Mouse (Mus musculus) forebrain, embryonic 11.5 days (tissue): ENCODE measurements around the gene Pcca. TPM values are rescaled to one million over a fixed set of nuclear protein-coding genes. Genes with fewer than 3 reads are reported as not detected.
A peak's percentile ranks its signal among the peaks of the same experiment; 100 is the strongest.

Source experiments
- ATAC-seq: fragments of 200-750 bp; cut with Nextera tagmentation; replicated peaks from 2 replicates; pipeline ENCODE4 v1.8.0; 2017; ENCODE audit warnings: moderate TSS enrichment; ENCODE audit not compliant: low FRiP score
- DNase-seq: peaks from one replicate; pipeline ENCODE4 v3.0.0-alpha.2; 2017; ENCODE audit warnings: low spot score
- H3K27ac ChIP-seq: fragments of 300-500 bp; sonication (generic); 2 replicates; pipeline ENCODE4 v1.5.1; 2014; ENCODE audit warnings: low read depth, low read length
- H3K27me3 ChIP-seq: fragments of 300-500 bp; sonication (generic); 2 replicates; pipeline ENCODE4 v1.6.1; 2014; ENCODE audit warnings: mild to moderate bottlenecking, low read length, mixed read lengths; ENCODE audit not compliant: control insufficient read depth, insufficient read depth
- H3K36me3 ChIP-seq: fragments of 300-500 bp; sonication (generic); 2 replicates; pipeline ENCODE4 v1.6.1; 2014; ENCODE audit warnings: mild to moderate bottlenecking, low read length, moderate library complexity, mixed read lengths; ENCODE audit not compliant: control insufficient read depth, insufficient read depth
- H3K4me1 ChIP-seq: fragments of 300-500 bp; sonication (generic); replicated peaks from 2 replicates; pipeline ENCODE4 v1.6.1; 2014; ENCODE audit warnings: low read length, mixed read lengths; ENCODE audit not compliant: control insufficient read depth, insufficient read depth
- H3K4me2 ChIP-seq: fragments of 300-500 bp; sonication (generic); 2 replicates; pipeline ENCODE4 v1.6.1; 2014; ENCODE audit warnings: low read depth, mild to moderate bottlenecking, low read length, moderate library complexity, mixed read lengths; ENCODE audit not compliant: severe bottlenecking
- H3K4me3 ChIP-seq: fragments of 300-500 bp; sonication (generic); 2 replicates; pipeline ENCODE4 v1.5.1; 2014; ENCODE audit warnings: low read depth, low read length
- H3K9ac ChIP-seq: fragments of 300-500 bp; sonication (generic); 2 replicates; pipeline ENCODE4 v1.6.1; 2014; ENCODE audit warnings: low read length
- H3K9me3 ChIP-seq: fragments of 300-500 bp; sonication (generic); 2 replicates; pipeline ENCODE4 v1.6.1; 2016; ENCODE audit warnings: low read length, mixed read lengths; ENCODE audit not compliant: control insufficient read depth
- WGBS: fragments of 180-500 bp; shearing (Covaris S2); extraction: QIAGEN DNeasy Blood & Tissue Kit; methylation state at CpG from one replicate; pipeline ENCODE4 v1.1.7; 2014; 5-methylcytosine and 5-hydroxymethylcytosine counted together
- polyA plus RNA-seq: library from polyadenylated mRNA; unstranded; fragments of >200 nt; fragmentation: Nextera tagmentation; extraction: Ambion mirVana; gene quantifications from 2 replicates; pipeline ENCODE4 v1.2.1, GENCODE M21; 2014

The Pcca gene
- polyA plus RNA-seq = 34.9 and 39.6 TPM in 2 replicates

GRCm38 (mm10) chr14:122534017-122534924 is at the start of gene Pcca:
TSS of gene Pcca (plus strand) at chr14:122534324.
- Histone ChIP-seq H3K4me1 (peaks cover 4% of the 10 kb centered on the region; the same call in 1 of the 2 replicates), H3K9me3 (no peaks in the 10 kb centered on the region), H3K36me3 (no peaks in the 10 kb centered on the region), H3K9ac (peak within 1 kb of the TSS; percentile 64), H3K27ac (0 out of 2 replicates have a peak within 1 kb of the TSS, but pooled peaks have one; percentile 15), H3K27me3 (no peaks in the 10 kb centered on the region), H3K4me3 (peak within 1 kb of the TSS; percentile 66), H3K4me2 (peak within 1 kb of the TSS; percentile 59)
- WGBS = 2% methylated on average over 54 of the region's 54 CpGs
- ATAC-seq (peak; percentile 100), DNase-seq (peak; percentile 98)

GRCm38 (mm10) chr14:122484458-122484843 is 49.7 kb upstream of the Pcca start:
- Histone ChIP-seq H3K4me1 (peaks cover 22% of the 10 kb centered on the region), H3K27ac (peak overlapping the region; percentile 39; the same call in 1 of the 2 replicates), H3K9ac (peak overlapping the region; percentile 52), H3K27me3 (peaks cover 39% of the 10 kb centered on the region), H3K4me2 (peak overlapping the region; percentile 42), H3K36me3 (no peaks in the 10 kb centered on the region), H3K9me3 (no peaks in the 10 kb centered on the region), H3K4me3 (0 out of 2 replicates have a peak overlapping the region, but pooled peaks have one; percentile 11)
- ATAC-seq (no peak), DNase-seq (no peak)
- WGBS = 4% methylated on average over 4 of the region's 4 CpGs

- Histone ChIP-seq H3K9ac (peak overlapping the region; percentile 52), H3K4me2 (peak overlapping the region; percentile 42), H3K27ac (peak overlapping the region; percentile 39; the same call in 1 of the 2 replicates), H3K9me3 (no peaks in the 10 kb centered on the region), H3K4me1 (peaks cover 22% of the 10 kb centered on the region), H3K27me3 (peaks cover 39% of the 10 kb centered on the region), H3K36me3 (no peaks in the 10 kb centered on the region), H3K4me3 (peak overlapping the region; percentile 11; the same call in 1 of the 2 replicates)
- under 1% methylated on average over 23 of the region's 24 CpGs for WGBS
- peak; percentile 49 for ATAC-seq
- peak; percentile 72 for DNase-seq
These were observed 49.1 kb upstream of the Pcca start for GRCm38 (mm10) chr14:122484844-122485551.

- 0 out of 2 replicates have a peak overlapping the region, but pooled peaks have one; percentile 18 for H3K27ac ChIP-seq
- H3K4me2 ChIP-seq = peak overlapping the region; percentile 42; the same call in 1 of the 2 replicates
- no peaks in the 10 kb centered on the region for H3K36me3 ChIP-seq
- peaks cover 24% of the 10 kb centered on the region for H3K4me1 ChIP-seq
- no peaks in the 10 kb centered on the region for H3K9me3 ChIP-seq
- 1% methylated on average over 12 of the region's 12 CpGs for WGBS
- DNase-seq (no peak), ATAC-seq (no peak)
- H3K27me3 ChIP-seq = peaks cover 43% of the 10 kb centered on the region
- H3K9ac ChIP-seq = peak overlapping the region; percentile 52; the same call in 1 of the 2 replicates
- peak overlapping the region; percentile 11; the same call in 1 of the 2 replicates for H3K4me3 ChIP-seq
These were observed 48.4 kb upstream of the Pcca start for GRCm38 (mm10) chr14:122485635-122486181.

- ATAC-seq (no peak), DNase-seq (no peak)
- no peaks in the 10 kb centered on the region for H3K9me3 ChIP-seq
- H3K36me3 ChIP-seq = no peaks in the 10 kb centered on the region
- H3K4me2 ChIP-seq = no peak overlapping the region
- peaks cover 20% of the 10 kb centered on the region for H3K4me1 ChIP-seq
- 13% methylated on average over 1 of the region's 1 CpGs for WGBS
- peaks cover 44% of the 10 kb centered on the region for H3K27me3 ChIP-seq
- no peak overlapping the region for H3K4me3 ChIP-seq
- H3K9ac ChIP-seq = no peak overlapping the region
- H3K27ac ChIP-seq = no peak overlapping the region
These were observed 47.5 kb upstream of the Pcca start for GRCm38 (mm10) chr14:122486611-122487010.

- H3K27me3 ChIP-seq = peaks cover 42% of the 10 kb centered on the region
- 3% methylated on average over 5 of the region's 5 CpGs for WGBS
- H3K4me3 ChIP-seq = no peak overlapping the region
- no peaks in the 10 kb centered on the region for H3K36me3 ChIP-seq
- H3K27ac ChIP-seq = no peak overlapping the region
- peaks cover 17% of the 10 kb centered on the region for H3K4me1 ChIP-seq
- DNase-seq (no peak), ATAC-seq (no peak)
- no peaks in the 10 kb centered on the region for H3K9me3 ChIP-seq
- no peak overlapping the region for H3K4me2 ChIP-seq
- H3K9ac ChIP-seq = no peak overlapping the region
These were observed 46.8 kb upstream of the Pcca start for GRCm38 (mm10) chr14:122487366-122487765.

GRCm38 (mm10) chr14:122489041-122489440 is 45.1 kb upstream of the Pcca start:
- peak overlapping the region; percentile 33; the same call in 1 of the 2 replicates for H3K4me2 ChIP-seq
- DNase-seq (no peak), ATAC-seq (no peak)
- H3K27me3 ChIP-seq = peaks cover 35% of the 10 kb centered on the region
- H3K4me3 ChIP-seq = peak overlapping the region; percentile 4; the same call in 1 of the 2 replicates
- H3K36me3 ChIP-seq = no peaks in the 10 kb centered on the region
- H3K9me3 ChIP-seq = no peaks in the 10 kb centered on the region
- H3K9ac ChIP-seq = 0 out of 2 replicates have a peak overlapping the region, but pooled peaks have one; percentile 4
- WGBS = under 1% methylated on average over 5 of the region's 5 CpGs
- peaks cover 16% of the 10 kb centered on the region; the same call in 1 of the 2 replicates for H3K4me1 ChIP-seq
- no peak overlapping the region for H3K27ac ChIP-seq
